Mouse (Mus musculus) skeletal muscle tissue, adult 2 months (tissue): ENCODE measurements around the gene Vps8.
A peak's percentile ranks its signal among the peaks of the same experiment; 100 is the strongest.

Source experiments
- DNase-seq: peaks from one replicate; pipeline ENCODE4 v3.0.0-alpha.2; 2012; ENCODE audit warnings: low read depth, low spot score

Gene Vps8

GRCm38 (mm10) chr16:21422645-21423545 lies at the start of gene Vps8:
Gene Vps8 (plus strand): TSS chr16:21423118.
- peak; percentile 94 for DNase-seq

DNA sequence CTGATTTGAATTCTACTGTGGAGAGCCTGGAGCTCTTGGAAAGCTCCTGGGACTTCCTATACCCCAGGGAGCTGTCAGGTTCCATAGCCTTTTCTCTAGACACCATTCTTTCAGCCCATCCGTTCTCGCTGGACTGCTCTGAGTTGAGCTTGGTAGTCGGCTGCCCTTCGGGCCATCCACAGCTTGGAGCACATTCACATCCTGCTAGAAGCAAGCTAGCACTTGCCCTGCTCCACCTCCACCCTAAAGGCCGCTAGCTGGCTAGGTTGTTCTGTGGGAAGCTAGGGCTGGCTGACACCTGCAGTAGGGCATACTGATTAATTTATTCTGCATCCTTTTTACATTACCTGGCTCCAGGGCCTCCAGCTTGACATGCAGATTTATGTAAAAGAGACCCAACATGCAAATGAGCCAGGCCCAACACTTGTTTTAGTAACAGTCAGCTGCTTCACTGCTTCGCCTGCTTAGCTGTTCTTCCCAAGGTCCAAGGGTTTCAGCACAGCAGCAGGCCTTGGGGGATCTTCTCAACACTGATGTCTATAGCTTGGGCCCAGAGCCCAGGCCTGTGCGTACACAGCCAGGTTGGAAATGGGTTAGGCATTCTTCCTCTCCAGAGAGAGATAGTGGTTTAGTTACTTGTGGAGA lies 49.5 kb upstream of the Vps8 start:
- DNase-seq = no peak

- DNase-seq = no peak
These were observed 48.9 kb upstream of the Vps8 start for GRCm38 (mm10) chr16:21374067-21374466.

DNA sequence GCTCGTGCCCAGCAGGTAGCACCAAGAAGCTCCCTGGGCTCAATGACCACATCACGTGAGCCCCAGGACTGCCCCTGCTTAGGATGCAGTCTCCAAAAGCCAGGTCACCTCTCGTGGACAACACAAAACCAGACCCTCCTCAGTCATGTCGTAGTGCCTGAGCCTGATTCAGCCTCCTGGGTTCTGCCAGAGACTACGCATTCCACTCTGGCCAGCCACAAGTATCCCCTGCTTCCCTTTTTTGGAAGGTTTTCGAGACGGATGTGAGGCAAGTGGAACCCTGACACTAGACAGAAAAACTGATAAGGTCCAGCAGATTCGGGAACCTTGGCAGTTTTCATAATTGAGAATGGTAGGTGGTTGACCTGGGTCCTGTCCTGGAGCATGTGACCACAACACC lies 47.8 kb upstream of the Vps8 start:
- DNase-seq = no peak

GRCm38 (mm10) chr16:21376316-21376715 lies 46.6 kb upstream of the Vps8 start:
- peak; percentile 39 for DNase-seq

- DNase-seq = no peak
These were observed 45.8 kb upstream of the Vps8 start for GRCm38 (mm10) chr16:21376949-21377604.

- no peak for DNase-seq
These were observed 45.3 kb upstream of the Vps8 start for GRCm38 (mm10) chr16:21377605-21377968.

GRCm38 (mm10) chr16:21381469-21381868 lies 41.4 kb upstream of the Vps8 start:
- DNase-seq = no peak

GRCm38 (mm10) chr16:21382152-21382911 lies 40.6 kb upstream of the Vps8 start:
- DNase-seq = no peak

DNA sequence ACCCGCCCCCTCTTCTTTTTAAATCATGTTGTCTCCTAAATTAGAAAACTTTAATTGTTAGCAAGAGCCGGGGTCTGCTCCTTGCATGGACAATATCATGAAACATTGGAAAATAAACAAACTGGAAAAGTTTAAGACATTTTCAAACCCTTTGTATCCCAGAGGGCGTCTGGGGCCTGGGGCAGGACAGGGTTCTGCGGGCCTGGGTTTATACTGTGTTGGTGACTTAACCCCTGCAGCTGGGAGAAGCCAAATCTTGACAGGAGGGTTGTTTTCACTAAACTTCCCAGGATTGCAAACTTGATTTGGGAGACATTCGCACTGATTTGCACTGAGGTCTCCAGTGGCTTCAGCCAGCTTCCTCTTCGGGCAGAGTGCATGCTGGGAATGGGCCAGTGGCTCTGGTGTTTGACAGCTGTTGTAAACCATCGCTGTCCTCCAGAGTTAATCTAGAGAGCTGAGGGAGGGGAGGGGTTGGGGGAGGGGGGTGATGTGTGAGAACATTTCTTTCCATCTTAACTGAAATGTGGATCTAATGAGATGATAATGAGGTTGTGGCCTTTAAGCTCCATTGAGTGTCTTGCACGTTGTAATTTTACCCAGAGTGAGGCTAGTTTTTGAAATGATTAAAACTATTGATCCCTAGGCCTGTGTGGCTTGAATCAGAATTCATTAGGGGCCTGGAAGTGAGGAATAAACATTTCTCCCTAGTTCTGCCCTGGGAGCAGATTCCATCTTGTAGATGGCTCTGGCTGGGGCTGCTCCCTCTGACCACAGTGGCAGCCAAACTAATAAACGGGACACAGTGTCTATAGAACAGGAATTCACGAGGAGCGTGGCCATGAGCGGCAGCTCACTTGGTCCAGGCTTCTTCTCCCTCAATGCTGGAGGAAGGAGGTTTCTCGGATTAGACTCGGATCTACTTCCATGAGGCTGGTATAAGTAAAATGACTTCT lies 36.7 kb upstream of the Vps8 start:
- DNase-seq = no peak

- DNase-seq = peak; percentile 68
These were observed 33.6 kb upstream of the Vps8 start for GRCm38 (mm10) chr16:21389316-21389715.

- no peak for DNase-seq
These were observed 32.2 kb upstream of the Vps8 start for GRCm38 (mm10) chr16:21390744-21391143.

DNA sequence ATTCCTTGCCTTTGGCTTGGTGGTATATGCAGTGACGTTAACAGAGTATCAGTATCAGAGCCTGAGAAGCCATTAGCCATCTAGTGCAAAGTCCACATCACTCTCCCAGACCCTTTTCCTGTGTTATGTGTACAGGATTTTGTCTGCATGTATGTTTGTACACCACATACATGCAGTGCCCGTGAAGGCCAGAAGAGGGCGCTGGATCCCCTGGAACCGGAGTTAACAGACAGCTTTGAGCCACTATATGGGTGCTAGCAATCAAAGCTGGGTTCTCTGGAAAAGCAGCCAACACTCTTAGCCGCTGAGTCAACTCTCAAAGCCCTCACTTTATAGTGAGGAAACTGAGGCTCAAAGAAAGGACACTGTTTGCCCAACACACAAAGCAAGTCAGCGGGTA lies 30.8 kb upstream of the Vps8 start:
- no peak for DNase-seq

GRCm38 (mm10) chr16:21392517-21393112 lies 30.3 kb upstream of the Vps8 start:
- DNase-seq = peak; percentile 78

DNA sequence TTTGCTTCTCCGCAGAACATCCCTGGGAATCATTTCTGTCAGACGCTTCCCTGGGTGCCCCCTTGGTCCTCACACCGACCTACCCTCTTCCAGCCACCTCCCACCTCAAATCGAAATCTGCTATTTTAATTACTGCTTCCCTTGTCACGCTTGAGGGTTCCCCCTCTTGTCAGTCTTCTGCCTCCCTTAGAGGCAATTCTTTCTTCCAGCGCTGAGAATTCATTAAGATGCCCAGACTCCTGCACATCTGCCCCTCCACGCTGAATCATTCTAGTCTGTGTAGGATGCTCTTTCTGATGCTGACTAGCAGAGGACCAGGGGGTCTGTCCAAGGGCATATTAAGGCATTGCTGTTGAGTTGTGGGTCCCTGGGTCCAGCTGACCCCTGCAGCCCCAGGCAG lies 27.4 kb upstream of the Vps8 start:
- no peak for DNase-seq

GRCm38 (mm10) chr16:21397681-21398080 lies 25.2 kb upstream of the Vps8 start:
- DNase-seq = no peak

DNA sequence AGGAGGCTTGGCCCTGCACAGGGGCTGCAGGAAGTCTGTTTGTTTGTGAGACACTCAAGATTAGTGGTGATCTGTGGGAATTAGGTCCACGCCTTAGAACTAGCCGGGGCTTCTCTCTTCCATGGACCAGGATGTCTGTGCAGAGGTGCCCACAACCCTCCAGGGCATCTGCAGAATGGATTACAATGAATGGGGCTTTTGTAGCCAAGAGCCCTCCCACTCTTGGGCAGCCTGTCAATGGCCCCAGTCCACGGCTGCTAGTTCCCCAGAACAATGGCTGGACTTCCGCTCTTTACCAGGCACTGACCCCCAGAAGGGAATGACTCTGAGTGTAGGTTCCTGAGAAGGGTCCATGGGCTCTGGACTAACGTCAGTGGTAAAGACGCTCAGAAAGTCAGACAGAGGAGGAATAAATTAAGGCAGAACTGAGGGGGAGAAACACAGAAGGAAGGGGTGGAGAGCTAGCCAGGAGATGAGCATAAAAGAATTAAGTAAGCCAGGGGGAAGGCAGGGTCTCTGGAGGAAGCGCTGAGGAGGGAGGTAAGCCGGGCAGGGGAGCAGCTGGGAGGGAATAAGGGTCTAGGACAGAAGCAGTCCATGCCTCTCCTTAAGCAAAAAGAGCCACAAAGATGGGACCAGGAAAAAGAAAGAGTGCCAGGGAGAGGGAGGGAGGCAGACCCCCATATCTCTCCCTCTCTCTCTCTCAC lies 24.4 kb upstream of the Vps8 start:
- no peak for DNase-seq

GRCm38 (mm10) chr16:21399942-21400341 lies 23.0 kb upstream of the Vps8 start:
- DNase-seq = no peak

GRCm38 (mm10) chr16:21402068-21402467 lies 20.9 kb upstream of the Vps8 start:
- no peak for DNase-seq

- DNase-seq = no peak
These were observed 19.5 kb upstream of the Vps8 start for GRCm38 (mm10) chr16:21403402-21403801.
